Mouse (Mus musculus): Measurements from ENCODE around the gene Ak8.

Ak8 gene

DNA sequence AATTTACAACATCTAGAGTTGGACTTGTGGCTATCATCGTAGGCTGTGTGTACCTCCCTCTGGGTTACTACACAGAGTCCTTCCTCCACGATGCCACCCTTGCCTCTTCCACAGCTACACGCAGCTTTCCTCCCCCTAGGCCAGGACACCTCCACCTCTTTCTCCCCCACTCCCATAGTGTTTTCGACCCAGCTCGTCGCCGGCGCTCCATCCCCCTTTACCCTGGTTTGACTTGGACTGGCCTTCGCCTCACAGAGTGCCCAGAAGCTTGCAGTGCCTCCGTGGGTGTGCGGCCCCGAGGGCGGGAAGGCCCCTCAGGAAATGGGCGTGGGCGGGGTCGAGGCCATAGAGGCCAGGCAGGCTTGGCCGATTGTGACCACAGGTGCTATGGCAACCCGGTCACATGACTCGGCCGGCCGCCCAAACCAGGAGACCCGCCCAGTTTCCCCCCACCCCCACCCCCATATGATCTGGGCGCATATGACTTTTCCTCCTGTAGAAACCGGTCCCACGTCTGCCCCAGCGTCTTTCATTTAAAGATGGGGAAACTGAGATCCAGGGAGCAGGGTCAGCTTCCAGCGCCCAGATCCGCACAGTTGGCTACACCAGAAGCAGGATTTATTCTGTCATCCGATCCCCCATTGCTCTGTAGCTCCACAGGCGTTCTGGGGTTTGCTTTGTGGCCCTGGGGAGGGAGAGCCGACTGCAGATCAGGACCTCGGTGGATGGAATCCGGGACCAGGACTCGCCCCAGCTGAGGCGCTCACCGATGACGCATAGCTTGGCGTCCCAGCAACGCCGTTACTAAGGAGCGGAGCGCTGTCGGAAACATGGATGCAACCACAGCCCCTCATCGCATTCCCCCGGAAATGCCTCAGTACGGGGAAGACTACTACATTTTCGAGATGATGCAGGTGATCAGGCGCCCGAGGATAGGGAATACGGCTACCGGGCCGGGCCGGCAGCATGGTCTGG lies at the start of gene Ak8, which contains the start of gene Spaca9:
Gene Ak8 (plus strand): TSS at position 804 of the 975 bp plus-strand sequence.
Gene Spaca9 (minus strand): TSS at position 367 of the 975 bp plus-strand sequence.
- DNase-seq (ENCODE audit: low spot score in 2 of 2) = peak; percentile 75 to 83

DNA sequence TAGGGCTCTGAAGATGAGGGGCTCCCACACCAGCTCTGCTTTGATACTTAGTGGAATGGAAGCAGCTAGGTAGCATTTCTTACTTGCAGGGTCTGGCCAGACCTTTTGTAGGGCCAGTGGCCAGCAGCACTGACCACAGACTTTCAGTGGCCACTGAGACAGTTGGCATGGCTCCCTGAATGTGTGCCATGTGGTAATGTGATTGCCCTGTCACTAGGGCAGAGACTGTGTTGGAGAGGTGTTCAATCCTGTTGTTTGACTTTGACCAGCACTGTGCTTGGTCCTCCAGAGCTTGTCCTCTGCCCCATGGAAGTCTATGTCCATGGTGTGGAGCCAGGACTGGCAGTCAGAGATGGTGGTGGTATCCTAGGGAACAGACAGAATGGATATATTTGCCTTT lies 49.4 kb upstream of the Ak8 start:
- DNase-seq (ENCODE audit: low spot score in 2 of 2) = no peak

DNA sequence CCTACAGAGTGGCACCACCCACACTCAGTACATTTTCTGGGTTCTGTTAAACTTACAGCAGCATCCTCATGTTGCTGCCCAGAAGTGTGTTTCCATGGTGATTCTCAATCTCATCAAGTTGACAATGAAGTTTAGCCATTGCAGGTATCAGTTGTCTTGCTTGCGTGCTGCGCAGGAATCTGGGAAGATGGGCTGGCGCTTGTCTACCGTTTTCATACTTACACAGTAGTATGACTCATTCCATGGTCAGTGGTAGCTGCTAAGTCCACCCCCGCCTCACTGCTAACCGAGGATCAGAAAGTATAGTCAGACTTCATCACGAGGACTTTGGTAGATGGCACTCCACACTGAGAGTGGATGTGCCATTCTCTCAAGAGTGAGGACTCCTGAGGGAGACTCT lies 46.6 kb upstream of the Ak8 start:
- DNase-seq (ENCODE audit: low spot score in 2 of 2) = no peak

DNA sequence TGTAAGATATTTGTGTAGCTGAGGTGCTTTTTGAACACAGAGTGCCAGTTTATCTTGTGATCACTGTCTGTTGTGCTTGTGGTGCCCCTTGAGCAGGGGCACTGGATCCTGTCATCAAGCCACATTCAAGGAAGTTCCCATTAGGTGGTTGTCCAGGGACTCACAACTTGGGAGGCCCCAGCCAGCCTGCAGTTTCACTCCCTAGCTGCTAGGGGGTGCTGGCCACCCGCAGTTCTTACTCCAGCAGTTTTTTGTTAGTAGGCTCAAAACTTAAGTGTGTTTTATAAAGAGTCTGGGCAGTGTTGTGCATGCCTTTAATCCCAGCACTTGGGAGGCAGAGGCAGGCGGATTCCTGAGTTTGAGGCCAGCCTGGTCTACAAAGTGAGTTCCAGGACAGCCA lies 45.7 kb upstream of the Ak8 start:
- DNase-seq (ENCODE audit: low spot score in 2 of 2) = no peak

GRCm38 (mm10) chr2:28656216-28656615 lies 43.7 kb upstream of the Ak8 start:
- DNase-seq (ENCODE audit: low spot score in 2 of 2) = no peak

GRCm38 (mm10) chr2:28662891-28663290 lies 37.1 kb upstream of the Ak8 start:
- DNase-seq (ENCODE audit: low spot score in 2 of 2) = no peak

DNA sequence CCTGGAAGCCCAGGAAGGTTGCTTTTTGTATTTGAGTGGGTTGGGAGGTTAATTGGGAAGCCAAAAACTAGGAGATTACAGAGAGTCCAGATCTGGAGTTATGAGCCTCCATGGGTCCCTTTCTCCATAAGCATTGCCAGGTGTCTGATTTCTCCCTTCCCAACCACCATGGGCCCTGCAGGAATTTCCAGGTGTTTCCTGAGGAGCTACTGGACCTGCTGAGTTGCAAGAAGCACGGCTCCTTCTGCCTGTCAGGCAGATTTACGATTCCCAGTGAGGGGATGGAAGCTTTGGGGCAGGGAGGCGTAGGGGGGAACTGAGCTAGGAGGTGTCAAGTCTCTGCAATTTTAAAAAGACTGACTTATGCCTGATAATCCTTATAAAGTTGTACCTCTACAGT lies 34.1 kb upstream of the Ak8 start:
- no peak for DNase-seq (ENCODE audit: low spot score in 2 of 2)

DNA sequence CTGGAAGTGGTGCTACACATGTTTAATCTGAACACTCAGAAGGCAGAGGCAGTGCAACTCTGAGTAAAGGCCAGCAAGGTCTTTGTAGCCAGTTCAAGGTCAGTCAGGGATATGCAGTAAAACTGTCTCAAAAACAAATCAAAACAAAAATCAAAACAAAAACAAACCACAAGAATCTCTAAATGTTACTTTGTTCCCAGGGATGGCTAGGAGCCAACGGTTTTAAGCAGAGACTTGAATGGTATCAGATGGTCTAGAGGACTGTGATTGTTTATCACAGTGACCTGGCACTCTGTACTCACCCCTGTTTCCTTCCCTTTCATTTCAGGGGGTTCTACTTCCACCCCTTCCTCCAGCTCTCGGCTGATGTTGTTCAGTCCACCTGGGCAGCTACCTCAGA lies 28.5 kb upstream of the Ak8 start:
- DNase-seq (ENCODE audit: low spot score in 2 of 2) = no peak

DNA sequence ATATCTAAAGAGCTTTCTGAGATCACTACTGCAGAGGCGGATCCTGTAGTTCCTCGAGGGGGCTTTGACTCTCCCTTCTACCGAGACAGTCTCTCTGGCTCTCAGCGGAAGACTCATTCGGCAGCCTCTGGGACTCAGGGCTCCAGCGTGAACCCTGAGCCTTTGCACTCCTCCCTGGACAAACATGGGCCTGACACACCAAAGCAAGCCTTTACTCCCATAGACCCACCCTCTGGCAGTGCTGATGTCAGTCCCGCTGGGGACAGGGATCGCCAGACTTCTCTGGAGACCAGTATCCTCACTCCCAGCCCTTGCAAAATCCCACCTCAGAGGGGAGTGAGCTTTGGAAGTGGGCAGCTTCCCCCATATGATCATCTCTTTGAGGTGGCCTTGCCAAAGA lies 24.0 kb upstream of the Ak8 start:
- no peak for DNase-seq (ENCODE audit: low spot score in 2 of 2)

DNA sequence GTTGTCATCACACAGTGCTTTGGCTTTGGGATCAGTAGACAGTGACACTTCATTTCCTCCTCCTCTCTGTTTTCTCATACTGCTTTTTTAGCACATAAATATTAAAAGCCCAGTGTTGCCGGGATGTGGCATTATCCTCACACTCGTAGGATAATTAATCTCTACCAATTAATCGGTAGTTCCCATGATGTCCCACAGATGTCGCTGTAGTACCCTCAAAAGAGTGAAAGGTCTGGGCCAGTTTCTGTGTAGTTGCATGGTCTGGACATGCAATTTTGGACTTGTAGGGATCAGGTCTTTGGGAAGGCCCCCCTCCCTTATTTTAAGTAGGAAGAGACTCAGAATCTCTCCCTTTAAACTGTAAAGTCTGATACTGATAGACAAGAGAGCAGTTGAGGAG lies 19.3 kb upstream of the Ak8 start:
- DNase-seq (ENCODE audit: low spot score in 2 of 2) = no peak

- DNase-seq (ENCODE audit: low spot score in 2 of 2) = no peak
These were observed 18.2 kb upstream of the Ak8 start for GRCm38 (mm10) chr2:28681718-28682117.

DNA sequence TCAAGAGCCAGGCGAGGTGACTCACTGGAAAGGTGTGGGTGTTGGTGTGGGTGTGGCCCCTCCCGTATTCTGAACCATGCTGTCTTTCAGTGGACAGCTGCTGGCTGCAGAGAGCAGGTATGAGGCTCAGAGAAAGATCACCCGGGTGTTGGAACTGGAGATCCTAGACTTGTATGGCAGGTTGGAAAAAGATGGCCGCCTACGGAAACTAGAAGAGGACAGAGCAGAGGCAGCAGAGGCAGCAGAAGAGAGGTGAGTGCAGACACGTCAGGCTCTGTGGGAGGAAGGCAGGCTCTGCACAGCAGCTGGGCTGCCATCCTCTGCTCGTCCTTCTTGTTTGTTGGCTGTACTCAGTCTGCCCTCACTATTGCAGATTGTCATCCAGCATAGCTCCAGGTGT lies 14.1 kb upstream of the Ak8 start:
- DNase-seq (ENCODE audit: low spot score in 2 of 2) = no peak

GRCm38 (mm10) chr2:28688431-28688830 lies 11.5 kb upstream of the Ak8 start:
- DNase-seq (ENCODE audit: low spot score in 2 of 2) = no peak

DNA sequence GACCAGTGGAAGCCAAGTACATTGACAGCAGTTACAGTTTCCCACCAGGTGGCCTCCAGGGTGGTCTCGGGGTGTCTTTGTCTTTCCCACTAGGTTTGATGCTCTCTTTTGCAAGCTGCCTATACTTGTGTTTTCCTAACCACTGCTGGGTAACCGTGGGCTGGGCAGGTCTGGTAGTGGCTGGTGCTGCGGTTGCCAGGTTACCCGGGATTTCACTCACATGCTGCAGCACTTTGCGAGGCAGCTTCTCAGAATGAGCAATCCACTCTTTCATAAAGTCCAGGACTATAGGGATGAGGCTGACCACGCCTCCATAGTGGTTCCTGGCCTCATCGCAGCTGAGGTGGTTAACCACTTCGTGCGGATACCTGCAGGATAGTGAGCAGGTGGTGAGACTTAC lies 7.3 kb upstream of the Ak8 start:
- DNase-seq (ENCODE audit: low spot score in 2 of 2) = no peak

- no peak for DNase-seq (ENCODE audit: low spot score in 2 of 2)
These were observed 1.4 kb upstream of the Ak8 start for GRCm38 (mm10) chr2:28698566-28698965.

DNA sequence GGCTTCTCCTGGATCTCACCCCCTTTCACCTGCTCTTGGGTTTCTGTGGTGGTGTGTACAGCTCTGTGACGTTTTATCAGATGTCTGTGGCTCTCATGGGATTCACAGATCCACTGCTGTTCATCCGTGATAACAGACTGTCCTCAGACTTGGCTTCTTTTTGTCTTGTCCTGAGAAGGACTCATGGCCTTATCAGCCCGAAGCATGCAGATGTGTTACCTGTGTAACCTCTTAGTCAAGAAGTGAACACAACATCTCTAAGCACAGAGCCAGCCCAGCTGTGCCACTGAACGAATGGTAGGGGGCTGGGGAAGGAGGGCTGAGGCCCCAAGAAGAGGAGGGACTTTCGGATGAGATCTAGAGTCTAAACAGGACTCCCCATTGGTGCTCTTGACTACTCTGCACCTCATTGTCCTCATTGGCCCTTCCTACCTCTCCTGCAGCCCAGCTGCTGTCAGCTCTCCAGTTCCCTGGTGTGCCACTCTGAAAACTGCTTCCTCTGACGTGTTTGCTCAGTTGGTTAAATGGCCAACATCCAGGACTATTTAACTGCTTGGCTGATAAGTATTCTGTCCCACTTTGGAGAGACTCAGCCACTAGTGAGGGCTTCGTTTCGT lies 1.8 kb downstream of the Ak8 start:
- DNase-seq (ENCODE audit: low spot score in 2 of 2) = no peak

DNA sequence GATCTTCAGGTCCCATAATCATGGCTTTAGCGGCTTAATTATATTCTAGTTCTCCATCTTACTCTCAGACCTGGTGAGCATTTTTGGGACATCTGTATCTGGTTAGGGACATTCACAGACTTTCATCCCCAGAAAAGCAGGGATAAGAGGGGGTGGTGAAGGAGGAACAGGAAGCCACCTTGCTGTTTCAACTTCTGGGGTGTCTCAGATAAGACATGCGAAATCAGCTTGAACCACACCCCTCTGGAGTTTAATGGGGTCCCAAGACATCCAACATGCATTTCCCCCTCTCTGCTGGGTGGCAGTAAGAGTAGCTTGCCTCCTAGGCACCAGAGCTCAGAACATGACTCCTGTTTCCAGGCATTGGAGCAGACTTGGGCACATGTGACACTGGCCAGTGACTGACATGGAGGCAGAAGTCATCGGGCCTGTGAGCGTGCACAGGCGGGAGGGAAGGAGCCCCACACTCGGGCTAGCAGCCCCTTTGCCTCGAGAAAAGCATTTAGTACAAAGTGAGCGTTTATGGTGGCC lies 6.2 kb downstream of the Ak8 start:
- DNase-seq (ENCODE audit: low spot score in 2 of 2) = no peak

GRCm38 (mm10) chr2:28706787-28707186 lies 6.8 kb downstream of the Ak8 start:
- no peak for DNase-seq (ENCODE audit: low spot score in 2 of 2)

- DNase-seq (ENCODE audit: low spot score in 2 of 2) = no peak
These were observed 13.1 kb downstream of the Ak8 start for GRCm38 (mm10) chr2:28713036-28713435.

- DNase-seq (ENCODE audit: low spot score in 2 of 2) = no peak
These were observed 22.5 kb downstream of the Ak8 start for GRCm38 (mm10) chr2:28722419-28722818.

- DNase-seq (ENCODE audit: low spot score in 2 of 2) = no peak
These were observed 23.9 kb downstream of the Ak8 start for GRCm38 (mm10) chr2:28723912-28724311.

- no peak for DNase-seq (ENCODE audit: low spot score in 2 of 2)
These were observed 27.9 kb downstream of the Ak8 start for GRCm38 (mm10) chr2:28727786-28728404.

Data from urinary bladder, postnatal 4 days (tissue).